Mouse (Mus musculus): ENCODE measurements around the gene Dicer1.

- TF ChIP-seq POLR2A (IDR thresholded peaks at IDR 0.05; ENCODE audit: borderline replicate concordance, extremely low read depth, insufficient read depth, insufficient read length, poor library complexity, severe bottlenecking) (no peak), CTCF (IDR thresholded peaks at IDR 0.05; ENCODE audit: borderline replicate concordance, extremely low read depth, insufficient read depth, insufficient read length) (no peak)
Observed at GRCm38 (mm10) chr12:104797905-104798304, 46.2 kb upstream of the Dicer1 start.
